Mouse (Mus musculus): Measurements from ENCODE around the gene Olfr547. TPM values are rescaled to one million over a fixed set of nuclear protein-coding genes. Genes with fewer than 3 reads are reported as not detected.

Gene Olfr547
- polyA plus RNA-seq (2012; rRNA removed): not detected in 2 replicates

DNA sequence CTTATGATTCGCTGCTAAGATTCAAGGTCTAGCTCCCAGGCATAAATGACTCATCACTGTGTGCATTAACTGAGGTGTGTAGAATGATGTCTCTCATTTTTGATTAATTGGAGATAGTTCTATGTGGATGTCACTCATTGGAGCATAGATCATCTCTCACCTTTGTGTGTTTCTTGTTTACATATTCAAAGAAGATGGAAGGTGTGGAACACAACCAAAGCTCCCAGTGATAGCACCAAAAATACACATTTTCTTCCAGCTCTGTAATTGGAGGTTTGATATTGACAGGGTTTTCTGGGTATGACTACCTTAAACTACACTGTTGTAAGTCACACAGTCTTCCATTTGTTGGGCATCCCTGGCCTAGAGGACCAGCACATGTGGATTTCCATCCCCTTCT lies at the start of gene Olfr547:
Gene Olfr547 (plus strand): TSS at position 301 of the 400 bp plus-strand sequence.

DNA sequence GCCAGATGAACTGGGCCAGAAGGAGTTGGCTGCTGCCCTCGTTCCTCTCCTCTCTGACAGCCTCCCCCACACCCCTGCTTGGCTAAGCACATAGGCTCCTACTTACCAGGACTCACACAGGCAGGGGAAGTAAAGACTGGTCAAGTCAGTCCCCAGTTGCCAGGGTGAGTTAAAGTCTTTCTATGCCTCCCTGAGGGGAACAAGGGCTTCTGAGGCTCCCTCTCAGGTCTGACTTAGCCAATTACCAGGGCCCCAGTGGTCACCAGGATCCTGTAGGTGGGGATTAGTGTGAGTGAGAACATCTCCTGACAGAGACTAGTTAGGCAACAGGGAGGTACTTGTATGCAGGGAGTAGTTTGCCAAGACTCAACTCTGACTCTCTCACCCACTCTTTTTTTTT lies 46.4 kb upstream of the Olfr547 start, which contains the start of gene Olfr544:
Gene Olfr544 (minus strand): TSS at position 153 of the 400 bp plus-strand sequence.

DNA sequence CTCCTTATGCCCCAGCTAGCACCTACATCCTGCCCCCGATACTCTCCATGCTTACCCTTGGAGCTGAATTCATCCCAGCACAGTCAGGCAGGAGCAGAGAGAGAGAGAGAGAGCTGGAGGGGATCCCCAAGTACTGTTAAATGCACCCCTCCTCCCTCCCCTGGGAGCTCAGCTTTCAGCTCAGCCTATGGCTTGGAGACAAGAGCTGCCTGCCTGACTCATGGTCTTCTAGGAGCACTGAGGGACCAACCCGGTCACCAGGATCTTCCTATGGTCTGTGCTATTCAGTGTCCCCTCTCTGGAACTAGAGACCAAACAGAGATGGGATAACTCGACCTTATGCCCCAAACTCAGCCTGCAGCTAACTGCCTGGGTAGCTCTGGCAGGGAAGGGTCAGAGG lies 35.1 kb upstream of the Olfr547 start, which contains the start of gene Olfr545:
Gene Olfr545 (minus strand): TSS at position 101 of the 400 bp plus-strand sequence.

DNA sequence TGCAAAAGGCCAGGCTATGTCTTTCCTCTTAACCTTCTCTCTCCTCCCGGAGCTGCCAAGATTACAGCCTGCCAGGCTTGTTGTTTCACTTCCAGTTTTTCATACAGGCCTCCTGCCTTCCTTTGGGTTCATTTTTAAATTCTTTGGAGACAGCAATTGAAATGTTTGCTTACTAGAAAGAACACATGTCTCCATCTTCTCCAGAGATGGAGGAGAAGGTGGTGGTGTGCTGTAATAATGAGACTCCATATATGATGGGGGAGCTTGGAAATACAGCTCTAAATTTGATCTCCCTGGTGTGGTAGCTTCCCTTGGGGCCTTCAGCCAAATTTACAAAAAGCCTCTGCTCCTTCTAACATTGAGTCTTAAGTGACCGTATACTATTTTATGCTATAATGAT lies 6.0 kb downstream of the Olfr547 start, which contains the start of gene Olfr548-ps1:
Gene Olfr548-ps1 (plus strand): TSS at position 301 of the 400 bp plus-strand sequence.

DNA sequence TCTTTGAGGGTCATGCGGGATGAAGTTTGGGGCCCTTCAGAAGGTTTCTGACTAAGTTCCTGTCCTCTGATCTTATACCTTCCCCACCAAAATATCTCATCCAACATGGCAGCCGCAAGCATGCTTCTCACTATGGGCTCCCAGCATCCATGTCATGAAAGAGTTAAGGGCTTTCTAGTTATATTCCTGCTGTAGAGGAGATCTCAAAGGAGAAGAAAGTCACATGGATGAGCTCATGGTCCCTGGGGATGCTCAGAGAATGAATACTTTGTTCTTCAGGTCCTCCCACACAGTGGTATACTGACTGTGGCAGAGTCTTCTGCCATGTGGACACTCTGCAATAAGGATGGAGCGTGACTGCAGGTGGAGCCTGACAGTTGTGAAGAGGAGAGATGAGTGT lies 15.0 kb downstream of the Olfr547 start, which contains the start of gene Olfr549:
Gene Olfr549 (plus strand): TSS at position 301 of the 400 bp plus-strand sequence.

DNA sequence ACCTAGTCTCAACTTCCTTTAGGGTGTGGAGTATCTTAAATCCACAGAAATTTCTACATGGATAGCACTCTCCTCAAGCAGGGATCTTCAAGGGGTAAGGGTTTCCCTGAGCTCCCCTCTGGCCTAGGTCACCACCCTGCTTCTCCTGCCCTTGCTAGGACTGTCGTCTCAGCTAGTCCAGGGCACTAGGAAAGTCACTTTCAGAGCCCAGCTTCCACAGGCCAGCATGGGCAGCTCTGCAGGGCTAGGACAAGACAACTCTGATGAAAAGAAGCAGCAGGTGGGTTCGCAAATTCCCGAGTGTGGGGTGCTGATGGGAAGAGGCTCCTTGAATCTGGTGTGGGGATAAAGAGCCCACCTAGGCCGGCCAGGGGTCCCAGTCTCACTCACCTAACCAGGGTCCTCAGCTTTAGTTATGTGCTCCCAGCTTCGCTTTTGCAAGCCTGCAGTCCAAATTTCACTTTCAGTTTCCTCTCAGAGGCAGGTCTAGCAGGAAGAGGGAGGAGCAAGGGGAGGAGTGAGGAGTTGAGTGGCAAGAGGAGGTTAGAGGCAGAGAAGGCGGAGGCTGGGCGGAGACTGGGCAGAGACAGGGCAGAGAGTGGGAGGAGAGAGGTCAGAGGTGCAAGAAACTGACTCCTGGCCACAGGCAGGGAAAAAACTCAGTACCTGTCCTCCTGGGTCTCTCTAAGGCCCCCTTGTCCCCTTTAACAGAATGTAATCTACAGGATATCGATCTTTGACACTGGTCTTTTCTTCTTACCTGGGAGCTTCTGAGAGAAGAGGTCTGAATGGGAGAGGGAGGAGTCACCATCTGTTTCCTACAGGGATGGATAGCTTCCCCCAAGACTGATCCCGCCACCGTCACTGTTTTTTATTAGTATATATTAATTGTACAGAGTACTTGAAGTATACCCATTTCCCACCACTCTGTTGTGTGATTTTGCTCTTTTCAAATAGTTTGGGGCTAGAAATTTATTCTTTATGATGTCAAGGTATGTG lies 30.7 kb downstream of the Olfr547 start, which contains the start of gene Trim21:
Gene Trim21 (minus strand): TSS at position 488 of the 999 bp plus-strand sequence.

DNA sequence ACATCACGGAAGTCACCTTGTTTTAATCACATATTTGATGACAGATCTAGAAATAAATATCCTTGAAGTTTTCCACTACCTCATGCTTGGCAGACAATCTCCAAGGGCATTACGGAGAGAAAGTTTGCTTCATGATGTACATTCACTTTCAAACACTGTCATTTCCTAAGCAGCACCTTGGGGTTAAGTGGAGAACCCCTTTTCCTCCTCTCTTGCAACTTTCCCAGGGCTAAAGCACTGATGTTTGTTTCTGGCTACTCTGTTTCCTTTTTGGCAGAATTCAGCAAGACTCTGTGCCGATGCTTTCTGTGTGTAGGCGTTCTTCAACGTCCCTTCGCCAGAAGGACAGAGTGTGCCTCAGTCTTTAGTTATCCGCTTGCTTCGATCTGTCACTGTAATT lies 36.6 kb downstream of the Olfr547 start, which contains the start of gene Olfr550:
Gene Olfr550 (plus strand): TSS at position 301 of the 400 bp plus-strand sequence.

Other genes starting within 250 kb of the Olfr547 start
- gene Rrm1, start 93.1 kb upstream of the Olfr547 start, polyA plus RNA-seq (2012; rRNA removed): 9.4 and 13.6 TPM in 2 replicates
- gene Olfr543, start 53.1 kb upstream of the Olfr547 start, polyA plus RNA-seq (2012; rRNA removed): not detected in 2 replicates
- gene Olfr544, start 46.4 kb upstream of the Olfr547 start, polyA plus RNA-seq (2012; rRNA removed): not detected in 2 replicates
- not detected in 2 replicates for gene Olfr545, start 35.2 kb upstream of the Olfr547 start, polyA plus RNA-seq (2012; rRNA removed)
- not detected in 2 replicates for gene Olfr548-ps1, start 6.1 kb downstream of the Olfr547 start, polyA plus RNA-seq (2012; rRNA removed)
- gene Olfr549, start 15.1 kb downstream of the Olfr547 start, polyA plus RNA-seq (2012; rRNA removed): not detected in 2 replicates
- gene Trim21, start 30.7 kb downstream of the Olfr547 start, polyA plus RNA-seq (2012; rRNA removed): 3.1 and 3.4 TPM in 2 replicates
- gene Olfr550, start 36.7 kb downstream of the Olfr547 start, polyA plus RNA-seq (2012; rRNA removed): 0.18 and 0.25 TPM in 2 replicates
- not detected in 2 replicates for gene Olfr551, start 57.1 kb downstream of the Olfr547 start, polyA plus RNA-seq (2012; rRNA removed)
- not detected in 2 replicates for gene Olfr552, start 63.0 kb downstream of the Olfr547 start, polyA plus RNA-seq (2012; rRNA removed)
- not detected in 2 replicates for gene Olfr553, start 83.5 kb downstream of the Olfr547 start, polyA plus RNA-seq (2012; rRNA removed)
- gene Olfr554, start 103.7 kb downstream of the Olfr547 start, polyA plus RNA-seq (2012; rRNA removed): not detected in 2 replicates
- gene Olfr555, start 124.1 kb downstream of the Olfr547 start, polyA plus RNA-seq (2012; rRNA removed): not detected in 2 replicates
- gene Olfr556, start 130.2 kb downstream of the Olfr547 start, polyA plus RNA-seq (2012; rRNA removed): not detected in 2 replicates
- 14.6 and 19.4 TPM in 2 replicates for gene Trim68, start 152.6 kb downstream of the Olfr547 start, polyA plus RNA-seq (2012; rRNA removed)
- gene Olfr557, start 161.2 kb downstream of the Olfr547 start, polyA plus RNA-seq (2012; rRNA removed): not detected in 2 replicates
- 3.2 and 3.3 TPM in 2 replicates for gene Olfr558, start 167.5 kb downstream of the Olfr547 start, polyA plus RNA-seq (2012; rRNA removed)
- not detected in 2 replicates for gene Olfr33, start 184.3 kb downstream of the Olfr547 start, polyA plus RNA-seq (2012; rRNA removed)
- not detected in 2 replicates for gene Olfr559, start 192.7 kb downstream of the Olfr547 start, polyA plus RNA-seq (2012; rRNA removed)
- gene Olfr560, start 224.6 kb downstream of the Olfr547 start, polyA plus RNA-seq (2012; rRNA removed): not detected in 2 replicates
- gene Olfr78, start 224.7 kb downstream of the Olfr547 start, polyA plus RNA-seq (2012; rRNA removed): 2.1 and 3.6 TPM in 2 replicates
- gene Olfr561, start 236.5 kb downstream of the Olfr547 start, polyA plus RNA-seq (2012; rRNA removed): not detected in 2 replicates